Mouse (Mus musculus) forebrain, embryonic 14.5 days (tissue): ENCODE data around the gene Gm11099. TPM values are rescaled to one million over a fixed set of nuclear protein-coding genes. Genes with fewer than 3 reads are reported as not detected.

Source experiments
- ATAC-seq: fragments of 200-750 bp; cut with Nextera tagmentation; 2 replicates; pipeline ENCODE4 v1.8.0; 2017; ENCODE audit warnings: mild to moderate bottlenecking, moderate library complexity
- DNase-seq: peaks from one replicate; pipeline ENCODE4 v3.0.0-alpha.2; 2015; ENCODE audit warnings: low spot score
- H3K27ac ChIP-seq: fragments of 300-500 bp; sonication (generic); 2 replicates; pipeline ENCODE4 v1.5.1; 2014; ENCODE audit warnings: low read depth, mild to moderate bottlenecking, control low read depth, low read length, moderate library complexity
- H3K27me3 ChIP-seq: fragments of 300-500 bp; sonication (generic); replicated peaks from 2 replicates; pipeline ENCODE4 v1.6.1; 2014; ENCODE audit warnings: low read length, control low read depth, mixed read lengths; ENCODE audit not compliant: control insufficient read depth, insufficient read depth
- H3K36me3 ChIP-seq: fragments of 300-500 bp; sonication (generic); 2 replicates; pipeline ENCODE4 v1.6.1; 2014; ENCODE audit warnings: low read length, control low read depth; ENCODE audit not compliant: control insufficient read depth, insufficient read depth
- H3K4me1 ChIP-seq: fragments of 300-500 bp; sonication (generic); 2 replicates; pipeline ENCODE4 v1.6.1; 2014; ENCODE audit warnings: antibody characterized with exemption, low read length, control low read depth; ENCODE audit not compliant: control insufficient read depth, insufficient read depth
- H3K4me2 ChIP-seq: fragments of 300-500 bp; sonication (generic); 2 replicates; pipeline ENCODE4 v1.6.1; 2014; ENCODE audit warnings: mild to moderate bottlenecking, control low read depth, low read length
- H3K4me3 ChIP-seq: fragments of 300-500 bp; sonication (generic); 2 replicates; pipeline ENCODE4 v1.5.1; 2014; ENCODE audit warnings: low read depth, low read length, control low read depth
- H3K9ac ChIP-seq: fragments of 300-500 bp; sonication (generic); 2 replicates; pipeline ENCODE4 v1.6.1; 2014; ENCODE audit warnings: mild to moderate bottlenecking, low read length, control low read depth, moderate library complexity
- H3K9me3 ChIP-seq: fragments of 300-500 bp; sonication (generic); replicated peaks from 2 replicates; pipeline ENCODE4 v1.6.1; 2016; ENCODE audit warnings: low read length, control low read depth, mixed read lengths; ENCODE audit not compliant: control insufficient read depth
- WGBS: fragments of 180-500 bp; shearing (Covaris S2); extraction: QIAGEN DNeasy Blood & Tissue Kit; methylation state at CpG from one replicate; pipeline ENCODE4 v1.1.7; 2014; 5-methylcytosine and 5-hydroxymethylcytosine counted together
- polyA plus RNA-seq: library from polyadenylated mRNA; unstranded; fragments of >200 nt; fragmentation: Nextera tagmentation; extraction: Ambion mirVana; gene quantifications from 2 replicates; pipeline ENCODE4 v1.2.1, GENCODE M21; 2014

Gene Gm11099
- polyA plus RNA-seq, 1 experiment from 2014 or later: not detected

- DNase-seq (no peak), ATAC-seq (no peak)
- WGBS: 53% methylated on average over 2 of the region's 2 CpGs
- no peak overlapping the region for H3K4me2 ChIP-seq
- H3K4me1 ChIP-seq: no peaks in the 10 kb centered on the region
- H3K9me3 ChIP-seq: no peaks in the 10 kb centered on the region
- H3K9ac ChIP-seq: no peak overlapping the region
- no peak overlapping the region for H3K27ac ChIP-seq
- H3K27me3 ChIP-seq: no peaks in the 10 kb centered on the region
- H3K36me3 ChIP-seq: no peaks in the 10 kb centered on the region
- no peak overlapping the region for H3K4me3 ChIP-seq
These were observed 97.1 kb downstream of the Gm11099 start for GRCm38 (mm10) chr2:58956351-58956750.

- 4% methylated on average over 2 of the region's 2 CpGs for WGBS
- Histone ChIP-seq H3K36me3 (no peaks in the 10 kb centered on the region), H3K9me3 (no peaks in the 10 kb centered on the region), H3K27ac (no peak overlapping the region), H3K27me3 (no peaks in the 10 kb centered on the region), H3K4me1 (no peaks in the 10 kb centered on the region), H3K9ac (no peak overlapping the region), H3K4me2 (no peak overlapping the region), H3K4me3 (no peak overlapping the region)
- ATAC-seq: no peak
- DNase-seq: peak; percentile 25
These were observed 97.6 kb downstream of the Gm11099 start for GRCm38 (mm10) chr2:58956770-58957300.
